Mouse (Mus musculus) lung, postnatal 25 days (tissue): Measurements from ENCODE around the gene H3f3a.
"Not testable (repeated sequence)": the region's sequence is repeated elsewhere in the genome, so short reads cannot be mapped to it uniquely, and the experiment has no call there.

Source experiments
- DNase-seq: peaks from one replicate; pipeline ENCODE4 v3.0.0; 2022; ENCODE audit warnings: low spot score

H3f3a gene

DNA sequence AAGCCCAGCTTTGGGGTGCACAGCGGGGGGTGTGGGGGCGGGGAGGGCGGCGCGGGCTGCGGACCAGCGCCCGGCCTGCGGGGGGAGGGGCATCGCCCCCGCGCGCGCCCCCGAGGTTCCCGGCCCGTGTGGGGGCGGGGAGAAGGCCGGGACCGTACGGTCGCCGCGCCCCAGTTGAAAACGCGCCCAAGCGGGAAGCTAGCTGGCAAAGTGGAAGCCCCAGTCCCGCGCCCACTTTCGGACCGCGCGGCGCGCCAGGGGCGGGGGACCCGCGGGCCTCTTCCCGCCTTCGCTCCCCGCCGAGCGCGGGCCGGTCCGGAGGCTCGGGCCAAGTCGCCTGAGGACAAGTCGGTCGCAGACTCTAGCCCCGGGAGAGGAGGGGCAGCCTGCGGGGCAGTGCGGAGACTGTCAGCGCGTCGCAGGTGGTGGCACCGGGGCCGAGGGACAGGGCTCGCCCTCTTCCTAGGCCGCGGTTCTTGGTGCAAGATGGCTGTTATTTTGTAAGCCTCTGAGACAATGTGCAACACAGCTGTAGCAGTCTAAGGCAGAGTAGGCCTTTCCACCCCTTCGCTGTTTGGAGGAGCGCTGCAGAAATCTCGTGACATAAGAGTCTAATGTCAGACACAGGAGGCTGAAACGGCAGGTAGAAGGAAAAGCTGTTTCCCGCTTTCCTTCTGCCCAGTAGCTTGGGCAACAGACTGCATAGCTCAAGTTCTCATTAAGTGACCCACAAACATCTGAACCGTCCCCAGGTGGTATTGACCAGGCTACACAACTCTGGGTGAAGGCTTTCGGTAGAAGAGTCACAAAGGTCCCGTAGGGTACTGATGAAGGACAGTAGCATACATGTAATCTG is at the start of gene H3f3a:
Gene H3f3a (minus strand): TSS at position 59 of the 856 bp plus-strand sequence.
- DNase-seq: peak; percentile 88

GRCm38 (mm10) chr1:180860030-180860429 is 46.3 kb upstream of the H3f3a start:
- no peak for DNase-seq

GRCm38 (mm10) chr1:180858763-180859162 is 45.0 kb upstream of the H3f3a start:
- DNase-seq: no peak

DNA sequence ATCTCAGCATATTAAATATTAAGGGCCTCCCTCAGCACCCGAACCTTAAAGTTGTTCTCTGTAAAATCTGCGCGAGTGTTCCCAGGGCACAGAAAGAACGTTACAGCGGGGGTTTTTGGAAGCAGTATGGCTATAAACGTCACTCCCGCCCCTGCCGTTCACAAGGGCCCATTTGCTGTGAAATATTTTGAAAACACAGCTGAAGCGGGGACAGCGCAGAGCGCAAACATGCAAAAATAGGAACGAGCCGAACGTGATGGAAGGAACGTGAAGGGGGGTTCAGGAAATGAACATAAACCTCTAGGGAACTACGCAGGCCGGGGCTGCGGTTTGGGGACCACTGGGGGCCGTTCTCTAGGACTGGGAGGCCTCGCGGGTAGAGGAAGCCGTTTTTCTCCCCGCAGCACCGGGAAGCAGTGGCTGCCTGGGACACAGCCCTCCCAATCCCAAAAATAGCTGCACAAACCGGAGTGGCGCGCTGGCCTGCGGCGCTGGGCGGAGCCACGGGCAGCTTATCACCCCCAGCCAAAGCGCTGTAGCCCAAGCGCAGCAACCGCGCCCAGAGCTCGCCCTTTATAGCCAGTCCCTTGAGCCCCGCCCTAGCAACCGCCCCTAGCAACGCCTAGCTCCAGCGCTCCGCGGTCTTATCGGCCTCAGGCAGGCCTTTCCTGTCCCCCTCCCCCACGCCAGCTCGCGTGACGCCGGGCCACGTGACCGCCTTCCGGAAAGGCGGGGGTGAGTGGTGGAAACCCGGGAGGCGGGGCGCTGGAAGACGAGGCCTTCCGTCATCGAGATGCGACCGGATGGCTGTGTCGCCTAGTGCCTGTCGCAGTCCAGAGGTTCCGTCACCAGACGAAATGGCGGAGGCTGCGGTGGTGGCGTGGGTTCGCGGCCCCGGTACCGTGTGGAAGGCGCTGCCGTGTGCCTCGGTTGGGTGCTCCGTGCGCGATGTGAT is 36.9 kb upstream of the H3f3a start, which contains the start of gene Sde2:
Gene Sde2 (plus strand): TSS at position 812 of the 955 bp plus-strand sequence.
- DNase-seq: peak; percentile 100

DNA sequence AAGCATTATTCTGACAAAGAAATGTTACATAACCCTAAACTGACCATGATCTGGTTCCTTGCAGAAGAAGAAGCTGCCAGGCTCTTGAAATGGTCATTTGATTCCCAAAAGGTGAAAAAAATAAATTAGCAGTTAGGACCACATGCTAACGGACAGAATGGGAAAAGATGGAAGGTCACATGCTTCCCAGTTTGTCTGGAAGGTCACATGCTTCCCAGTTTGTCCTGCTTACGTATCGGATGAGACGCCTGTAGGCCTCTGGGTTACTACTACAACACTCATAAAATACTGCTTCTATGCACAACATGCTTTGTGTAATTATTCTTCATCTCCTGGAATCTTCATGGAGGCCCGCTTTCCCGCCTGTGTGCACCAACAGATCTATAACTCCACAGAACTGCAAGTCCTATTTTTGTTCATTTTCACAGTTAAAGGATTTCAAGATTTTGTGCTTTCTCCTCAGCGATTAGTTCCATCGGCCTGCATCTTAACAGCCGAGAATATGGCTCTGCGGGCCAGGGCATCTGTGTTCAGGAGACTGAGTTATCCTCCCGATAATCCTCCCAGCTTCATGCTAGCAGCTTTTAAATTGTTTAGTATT is 36.1 kb upstream of the H3f3a start:
- no peak for DNase-seq

GRCm38 (mm10) chr1:180848511-180849241 is 34.9 kb upstream of the H3f3a start:
- peak; percentile 85 for DNase-seq

DNA sequence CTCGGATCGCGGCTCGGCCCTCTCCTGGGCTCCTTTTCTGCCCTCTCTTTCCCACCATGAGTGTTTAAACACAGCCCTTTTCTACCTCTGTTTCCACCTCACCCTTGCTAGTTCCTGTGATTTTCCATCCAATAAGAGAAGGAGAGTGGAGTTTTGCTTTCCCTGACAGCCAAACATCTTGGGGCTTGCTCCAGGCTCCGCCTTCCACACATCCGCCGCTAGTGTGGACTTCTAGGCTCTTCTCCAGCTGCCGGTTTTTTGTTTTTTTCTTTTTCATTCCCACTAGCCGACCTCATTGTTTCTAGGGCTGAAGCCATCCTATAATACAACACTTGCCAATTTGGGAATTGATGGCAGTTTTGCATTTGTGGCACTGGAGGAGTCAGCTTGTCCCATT is 34.4 kb upstream of the H3f3a start:
- DNase-seq: peak; percentile 90

- no peak for DNase-seq
Measured at GRCm38 (mm10) chr1:180841561-180842300, 28.0 kb upstream of the H3f3a start.

- no peak for DNase-seq
Measured at GRCm38 (mm10) chr1:180839201-180839910, 25.6 kb upstream of the H3f3a start.

DNA sequence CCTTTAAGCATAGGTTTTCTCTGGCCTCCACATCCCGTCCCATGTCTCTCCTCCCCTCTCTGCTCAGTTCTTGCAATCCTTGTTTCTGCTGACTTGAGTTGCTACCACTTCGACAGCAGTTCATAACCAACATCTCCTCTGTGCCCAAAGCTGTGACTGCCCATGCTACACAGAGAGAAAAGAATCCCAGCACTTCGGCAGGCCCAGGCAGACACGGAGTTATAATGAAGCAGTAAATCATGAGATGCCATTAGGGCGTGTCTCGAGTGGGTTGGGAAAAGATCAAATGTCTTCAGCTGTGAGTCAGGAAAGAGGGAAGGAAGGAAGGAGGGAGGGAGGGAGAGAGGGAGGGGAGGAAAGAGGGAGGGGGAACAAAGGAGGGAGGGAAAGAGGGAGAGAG is 24.3 kb upstream of the H3f3a start:
- DNase-seq: no peak

DNA sequence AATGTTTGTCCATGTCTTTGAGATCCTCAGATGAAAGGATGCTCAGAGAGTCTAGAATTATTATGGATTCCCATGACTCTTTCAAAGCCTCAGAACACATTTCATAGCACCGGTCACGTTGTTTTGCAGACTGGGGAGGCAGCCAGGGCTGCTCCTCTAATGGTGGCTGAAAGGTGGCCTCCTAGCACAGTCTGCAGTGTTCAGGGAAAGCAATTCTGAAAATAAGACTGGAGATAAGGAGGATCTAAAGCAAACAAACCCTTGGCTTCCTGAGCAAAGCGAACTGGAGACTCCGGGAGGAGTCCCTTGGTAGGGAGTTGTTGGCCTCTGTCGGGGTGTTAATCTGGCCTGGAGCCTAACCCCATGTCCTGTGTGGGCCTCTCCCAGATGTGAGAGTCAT is 23.4 kb upstream of the H3f3a start:
- no peak for DNase-seq

DNA sequence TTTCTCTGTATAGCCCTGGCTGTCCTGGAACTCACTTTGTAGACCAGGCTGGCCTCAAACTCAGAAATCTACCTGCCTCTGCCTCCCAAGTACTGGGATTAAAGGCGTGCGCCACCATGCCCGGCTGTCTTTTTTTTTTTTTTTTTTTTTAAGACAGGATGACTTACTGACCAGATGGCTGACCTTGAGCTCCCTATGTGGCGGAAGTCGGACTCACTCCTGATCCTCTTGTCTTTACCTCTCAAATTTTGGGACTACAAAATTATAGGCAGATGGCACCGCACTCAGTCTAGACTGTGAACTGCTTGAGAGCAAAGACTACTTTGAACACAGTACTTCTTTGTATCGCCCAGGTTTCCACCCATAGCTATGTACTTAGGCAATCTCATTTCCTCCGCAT is 22.7 kb upstream of the H3f3a start:
- DNase-seq: not testable (repeated sequence)

DNA sequence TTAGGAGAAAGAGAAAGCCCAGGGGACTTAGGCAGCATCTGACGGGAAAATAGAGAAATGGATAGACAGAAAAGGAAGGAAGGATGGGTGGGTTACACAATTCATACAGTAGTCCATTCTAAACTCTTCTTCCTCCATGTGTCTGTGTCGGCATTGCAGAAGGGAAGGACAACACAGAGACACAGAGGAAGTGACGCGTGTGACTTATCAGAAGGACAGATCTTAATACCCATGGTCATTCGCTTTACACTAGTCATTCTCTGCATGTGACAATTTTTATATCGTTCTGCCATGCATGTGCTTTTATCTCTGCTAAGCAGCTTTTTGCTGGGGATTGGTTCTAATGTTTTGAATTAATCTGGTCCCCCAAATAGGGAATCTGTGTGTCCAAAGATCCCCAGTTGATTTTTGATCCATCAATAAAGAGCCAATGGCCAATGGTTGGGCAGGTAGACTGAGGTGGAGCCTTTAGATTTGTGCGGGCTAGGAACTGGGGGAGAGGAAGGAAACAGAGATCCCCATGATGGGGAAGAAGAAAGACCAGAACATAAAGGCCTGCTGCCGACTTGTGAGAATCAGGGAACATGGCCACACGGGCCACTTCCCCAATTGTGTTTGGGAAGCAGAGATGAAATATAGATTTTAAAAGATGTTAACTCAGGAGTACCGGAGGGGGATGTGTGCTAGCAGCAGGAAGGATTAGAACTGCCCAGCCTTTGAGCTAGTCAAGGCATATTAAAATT is 21.7 kb upstream of the H3f3a start:
- no peak for DNase-seq

- no peak for DNase-seq
Measured at GRCm38 (mm10) chr1:180830588-180831346, 17.0 kb upstream of the H3f3a start.

DNA sequence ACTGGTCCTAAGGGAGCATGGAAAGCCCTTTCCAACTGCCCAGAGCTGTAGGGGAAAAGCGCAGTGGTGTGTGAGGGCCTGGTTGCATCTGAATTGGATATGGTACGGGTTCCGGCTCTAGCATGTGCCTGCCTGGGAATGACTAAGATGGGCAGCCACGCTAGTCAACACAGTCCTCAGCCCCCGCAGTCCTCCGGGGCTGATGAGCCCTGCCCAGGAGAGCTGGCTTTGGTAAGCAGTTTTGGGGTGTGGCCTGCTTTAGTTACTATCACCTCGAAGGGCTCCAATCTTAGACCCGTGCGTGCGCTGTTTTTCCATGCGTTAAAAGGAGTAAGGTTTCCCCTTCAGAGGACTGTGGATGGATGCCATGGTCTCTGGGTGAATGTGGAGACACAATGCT is 16.4 kb upstream of the H3f3a start:
- no peak for DNase-seq

DNA sequence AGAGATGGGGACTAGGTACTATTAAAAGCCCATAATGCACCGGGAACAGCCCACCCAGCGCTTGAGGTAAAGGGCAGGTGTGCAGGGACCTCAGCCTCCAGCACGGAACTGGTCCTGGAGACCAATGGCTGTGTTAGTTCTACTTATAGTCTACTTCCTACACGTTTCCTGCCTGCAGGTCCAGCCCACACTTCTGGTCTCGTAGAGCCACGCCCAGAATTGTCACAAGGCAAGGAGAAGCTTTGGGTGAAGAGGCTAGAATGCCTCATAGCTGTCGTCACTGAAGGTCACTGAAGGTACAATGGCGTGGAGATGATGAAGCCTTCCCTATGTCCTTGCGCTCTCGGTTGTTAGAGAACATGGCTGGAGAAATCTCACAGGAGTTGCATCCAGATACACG is 16.0 kb upstream of the H3f3a start:
- DNase-seq: peak; percentile 59

GRCm38 (mm10) chr1:180826634-180827033 is 12.9 kb upstream of the H3f3a start:
- peak; percentile 56 for DNase-seq

DNA sequence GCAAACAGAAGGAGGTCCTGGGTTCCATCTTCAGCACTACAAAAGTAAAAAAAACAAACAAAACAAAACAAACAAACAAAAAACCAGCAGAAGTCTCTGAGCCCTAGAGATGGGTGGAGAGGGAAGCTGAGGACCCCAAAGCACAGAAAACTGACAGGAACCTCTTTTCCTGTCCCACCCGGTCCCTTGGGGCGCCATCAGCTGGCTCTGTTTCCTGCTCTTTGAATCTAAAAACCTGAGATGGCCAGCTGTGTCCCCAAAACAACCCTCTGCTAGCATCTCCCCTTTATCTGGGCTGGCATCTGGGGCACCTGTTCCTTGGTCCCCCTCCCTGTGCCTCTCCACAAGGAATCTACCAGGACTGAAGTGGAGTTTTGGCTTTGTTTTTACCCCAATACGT is 11.0 kb upstream of the H3f3a start:
- no peak for DNase-seq

DNA sequence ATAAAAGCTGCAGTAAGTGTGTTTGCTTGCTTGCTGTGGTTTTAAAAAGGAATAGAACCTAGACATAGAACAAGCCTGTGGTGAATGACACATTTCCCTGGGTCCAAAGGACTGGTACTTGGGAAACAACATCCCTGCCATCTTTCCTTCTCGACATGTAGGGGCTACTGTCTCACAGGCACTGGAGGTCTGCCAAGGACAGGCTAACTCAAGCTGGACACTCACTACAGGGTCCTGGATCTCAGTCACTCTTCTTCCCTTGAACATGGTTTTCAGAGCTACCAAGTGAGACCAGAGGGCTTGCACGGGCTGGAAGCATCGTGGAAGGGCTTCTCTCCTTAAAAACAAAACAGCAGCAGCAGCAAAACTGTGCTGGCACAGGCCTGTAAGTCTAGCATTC is 10.0 kb upstream of the H3f3a start:
- DNase-seq: no peak
